16 mouse cellular contexts compared by ENCODE assay signal in genomic region chr8:107507019-107507418, GRCm38 (mm10).
"Had no signal": no experiment of that assay in that cellular context is flagged by ENCODE, and none has a peak within 500 bp of the region (broad histone marks: within the 10 kb centered on the region; RNA-seq: fewer than 3 reads in every experiment).

No protein-coding gene starts in this region.

- H3K4me3 ChIP-seq: neural tube, embryonic 13.5 days; neural tube, embryonic 15.5 days; stomach, embryonic 15.5 days had no signal

- H3K27me3 ChIP-seq: neural tube, embryonic 13.5 days; neural tube, embryonic 15.5 days; stomach, embryonic 15.5 days had no signal

- H3K27ac ChIP-seq: neural tube, embryonic 13.5 days; neural tube, embryonic 15.5 days; stomach, embryonic 15.5 days; stomach, postnatal 0 days had no signal

- DNase-seq: retina, postnatal 1 day; right cerebral cortex, adult 18-20 months; right cerebral cortex, postnatal 14 days; right cerebral cortex, postnatal 25 days; right cerebral cortex, postnatal 4 days; spleen, adult 18-20 months; thymus, adult 18-20 months; thymus, adult 2 months; thymus, postnatal 14 days; thymus, postnatal 25 days; thymus, postnatal 36 days; thymus, postnatal 4 days had no signal

- H3K9me3 ChIP-seq: neural tube, embryonic 13.5 days; neural tube, embryonic 15.5 days; stomach, embryonic 15.5 days had no signal

- H3K4me2 ChIP-seq: neural tube, embryonic 13.5 days; neural tube, embryonic 15.5 days; stomach, embryonic 15.5 days had no signal

- H3K9ac ChIP-seq: neural tube, embryonic 13.5 days; neural tube, embryonic 15.5 days; stomach, embryonic 15.5 days had no signal
